Mouse (Mus musculus) adipocyte (in vitro differentiated cells): ENCODE measurements around the gene Lrrc27.

Experiments
- DNase-seq: peaks from one replicate; pipeline ENCODE4 v3.0.0-alpha.2; 2016; ENCODE audit warnings: low spot score

The Lrrc27 gene

GRCm38 (mm10) chr7:139214596-139215340, 2.0 kb downstream of the Lrrc27 start:
- DNase-seq, result no peak

- no peak for DNase-seq
Observed at GRCm38 (mm10) chr7:139215516-139215915, 2.7 kb downstream of the Lrrc27 start.

- DNase-seq, result no peak
Observed at GRCm38 (mm10) chr7:139215946-139216345, 3.2 kb downstream of the Lrrc27 start.

- no peak for DNase-seq
Observed at GRCm38 (mm10) chr7:139216464-139216863, 3.7 kb downstream of the Lrrc27 start.

GRCm38 (mm10) chr7:139217046-139217445, 4.3 kb downstream of the Lrrc27 start:
- DNase-seq, result no peak

- peak; percentile 93 for DNase-seq
Observed at GRCm38 (mm10) chr7:139218641-139219415, 6.0 kb downstream of the Lrrc27 start.

- DNase-seq, result no peak
Observed at GRCm38 (mm10) chr7:139219486-139219885, 6.7 kb downstream of the Lrrc27 start.

GRCm38 (mm10) chr7:139220303-139220702, 7.5 kb downstream of the Lrrc27 start:
- peak; percentile 85 for DNase-seq

- no peak for DNase-seq
Observed at GRCm38 (mm10) chr7:139221072-139221471, 8.3 kb downstream of the Lrrc27 start.

- no peak for DNase-seq
Observed at GRCm38 (mm10) chr7:139221856-139222255, 9.1 kb downstream of the Lrrc27 start.

GRCm38 (mm10) chr7:139222341-139222740, 9.6 kb downstream of the Lrrc27 start:
- DNase-seq, result no peak

GRCm38 (mm10) chr7:139224070-139224469, 11.3 kb downstream of the Lrrc27 start:
- DNase-seq, result no peak

- no peak for DNase-seq
Observed at GRCm38 (mm10) chr7:139224725-139225124, 11.9 kb downstream of the Lrrc27 start.

GRCm38 (mm10) chr7:139226416-139226815, 13.6 kb downstream of the Lrrc27 start:
- DNase-seq, result no peak

GRCm38 (mm10) chr7:139228447-139229171, 15.8 kb downstream of the Lrrc27 start:
- DNase-seq, result no peak

- DNase-seq, result no peak
Observed at GRCm38 (mm10) chr7:139229837-139230236, 17.0 kb downstream of the Lrrc27 start.

- DNase-seq, result no peak
Observed at GRCm38 (mm10) chr7:139230241-139230640, 17.5 kb downstream of the Lrrc27 start.

GRCm38 (mm10) chr7:139233714-139234113, 20.9 kb downstream of the Lrrc27 start:
- DNase-seq, result peak; percentile 83

GRCm38 (mm10) chr7:139234426-139235188, 21.8 kb downstream of the Lrrc27 start:
- no peak for DNase-seq

GRCm38 (mm10) chr7:139235651-139236358, 23.0 kb downstream of the Lrrc27 start:
- peak; percentile 85 for DNase-seq

GRCm38 (mm10) chr7:139239432-139239831, 26.6 kb downstream of the Lrrc27 start:
- peak; percentile 49 for DNase-seq
